Mouse (Mus musculus) embryonic facial prominence, embryonic 13.5 days (tissue): ENCODE results near the gene Wdr43. TPM values are rescaled to one million over a fixed set of nuclear protein-coding genes. Genes with fewer than 3 reads are reported as not detected.

ENCODE experiments used
- ATAC-seq: fragments of 200-750 bp; cut with Nextera tagmentation; 2 replicates; pipeline ENCODE4 v1.8.0; 2017; ENCODE audit warnings: low read depth; ENCODE audit not compliant: insufficient number of reproducible peaks, insufficient read depth, low FRiP score, low TSS enrichment
- H3K27ac ChIP-seq: fragments of 300-500 bp; sonication (generic); 2 replicates; pipeline ENCODE4 v1.5.1; 2015; ENCODE audit warnings: moderate library complexity, mild to moderate bottlenecking, inconsistent platforms
- H3K27me3 ChIP-seq: fragments of 300-500 bp; sonication (generic); 2 replicates; pipeline ENCODE4 v1.6.1; 2015; ENCODE audit warnings: mild to moderate bottlenecking, inconsistent platforms
- H3K36me3 ChIP-seq: fragments of 300-500 bp; sonication (generic); 2 replicates; pipeline ENCODE4 v1.6.1; 2015; ENCODE audit warnings: mild to moderate bottlenecking, inconsistent platforms
- H3K4me1 ChIP-seq: fragments of 300-500 bp; sonication (generic); 2 replicates; pipeline ENCODE4 v1.6.1; 2015; ENCODE audit warnings: inconsistent platforms
- H3K4me2 ChIP-seq: fragments of 300-500 bp; sonication (generic); 2 replicates; pipeline ENCODE4 v1.6.1; 2015; ENCODE audit warnings: moderate library complexity, mild to moderate bottlenecking, inconsistent platforms
- H3K4me3 ChIP-seq: fragments of 300-500 bp; sonication (generic); 2 replicates; pipeline ENCODE4 v1.5.1; 2015; ENCODE audit warnings: mild to moderate bottlenecking, inconsistent platforms
- H3K9ac ChIP-seq: fragments of 300-500 bp; sonication (generic); 2 replicates; pipeline ENCODE4 v1.6.1; 2015; ENCODE audit warnings: mild to moderate bottlenecking, inconsistent platforms
- H3K9me3 ChIP-seq: fragments of 300-500 bp; sonication (generic); 2 replicates; pipeline ENCODE4 v1.6.1; 2016; ENCODE audit warnings: inconsistent platforms
- WGBS: fragments of 180-500 bp; shearing (Covaris S2); methylation state at CpG from one replicate; pipeline ENCODE4 v1.1.7; 2015; ENCODE audit warnings: mixed read lengths; 5-methylcytosine and 5-hydroxymethylcytosine counted together
- polyA plus RNA-seq: library from polyadenylated mRNA; unstranded; fragments of >200 nt; fragmentation: Nextera tagmentation; extraction: Ambion mirVana; gene quantifications from 2 replicates; pipeline ENCODE4 v1.2.1, GENCODE M21; 2015

Wdr43 gene
- 77.3 and 77.4 TPM in 2 replicates for polyA plus RNA-seq

- Histone ChIP-seq H3K4me1 (peaks cover 20% of the 10 kb centered on the region), H3K36me3 (peaks cover 10% of the 10 kb centered on the region), H3K4me3 (peak within 1 kb of the TSS; percentile 99), H3K4me2 (peak within 1 kb of the TSS; percentile 78), H3K27ac (peak within 1 kb of the TSS; percentile 64), H3K9ac (peak within 1 kb of the TSS; percentile 95), H3K9me3 (no peaks in the 10 kb centered on the region), H3K27me3 (no peaks in the 10 kb centered on the region)
- peak; percentile 99 for ATAC-seq
- WGBS: 5% methylated on average over 40 of the region's 40 CpGs
Measured at GRCm38 (mm10) chr17:71615638-71616318, at the start of gene Wdr43. TSS of gene Wdr43 (plus strand) at chr17:71615895.

GRCm38 (mm10) chr17:71579176-71579705 is 36.5 kb upstream of the Wdr43 start:
- H3K9me3 ChIP-seq: no peaks in the 10 kb centered on the region
- no peaks in the 10 kb centered on the region for H3K4me1 ChIP-seq
- no peak for ATAC-seq
- WGBS: 71% methylated on average over 1 of the region's 1 CpGs
- H3K27me3 ChIP-seq: no peaks in the 10 kb centered on the region
- no peak overlapping the region for H3K9ac ChIP-seq
- H3K4me2 ChIP-seq: no peak overlapping the region
- no peaks in the 10 kb centered on the region for H3K36me3 ChIP-seq
- H3K4me3 ChIP-seq: no peak overlapping the region
- H3K27ac ChIP-seq: no peak overlapping the region

GRCm38 (mm10) chr17:71597881-71598658 is 17.6 kb upstream of the Wdr43 start:
- under 1% methylated on average over 48 of the region's 48 CpGs for WGBS
- H3K27ac ChIP-seq: no peak overlapping the region

GRCm38 (mm10) chr17:71598659-71599554 is 16.8 kb upstream of the Wdr43 start:
- peaks cover 3% of the 10 kb centered on the region; the same call in 1 of the 2 replicates for H3K27me3 ChIP-seq
- ATAC-seq: peak; percentile 96
- 5% methylated on average over 42 of the region's 42 CpGs for WGBS
- H3K4me2 ChIP-seq: peak overlapping the region; percentile 81
- H3K27ac ChIP-seq: no peak overlapping the region
- peak overlapping the region; percentile 76 for H3K9ac ChIP-seq
- H3K9me3 ChIP-seq: no peaks in the 10 kb centered on the region
- H3K36me3 ChIP-seq: no peaks in the 10 kb centered on the region
- H3K4me3 ChIP-seq: peak overlapping the region; percentile 74
- peaks cover 24% of the 10 kb centered on the region for H3K4me1 ChIP-seq

More at GRCm38 (mm10) chr17:71597881-71598658, 17.6 kb upstream of the Wdr43 start:
- H3K4me2 ChIP-seq: peak overlapping the region; percentile 81
- peak; percentile 53; the same call in 1 of the 2 replicates for ATAC-seq
- peak overlapping the region; percentile 74 for H3K4me3 ChIP-seq
- peaks cover 24% of the 10 kb centered on the region for H3K4me1 ChIP-seq
- H3K36me3 ChIP-seq: no peaks in the 10 kb centered on the region
- H3K27me3 ChIP-seq: no peaks in the 10 kb centered on the region; the same call in 1 of the 2 replicates
- H3K9me3 ChIP-seq: no peaks in the 10 kb centered on the region
- peak overlapping the region; percentile 76 for H3K9ac ChIP-seq

- H3K36me3 ChIP-seq: peaks cover 10% of the 10 kb centered on the region
- under 1% methylated on average over 70 of the region's 73 CpGs for WGBS
Measured at GRCm38 (mm10) chr17:71616319-71617032, 781 bp downstream of the Wdr43 start.

GRCm38 (mm10) chr17:71617033-71617362 is 1.3 kb downstream of the Wdr43 start:
- Histone ChIP-seq H3K4me2 (peak overlapping the region; percentile 78), H3K27ac (no peak overlapping the region), H3K4me1 (peaks cover 20% of the 10 kb centered on the region), H3K9me3 (no peaks in the 10 kb centered on the region), H3K27me3 (no peaks in the 10 kb centered on the region), H3K36me3 (peaks cover 10% of the 10 kb centered on the region), H3K9ac (peak overlapping the region; percentile 95), H3K4me3 (peak overlapping the region; percentile 99)
- under 1% methylated on average over 10 of the region's 10 CpGs for WGBS
- ATAC-seq: no peak

More at GRCm38 (mm10) chr17:71616319-71617032, 781 bp downstream of the Wdr43 start:
- Histone ChIP-seq H3K4me1 (peaks cover 20% of the 10 kb centered on the region), H3K4me3 (peak overlapping the region; percentile 99), H3K9ac (peak overlapping the region; percentile 95), H3K9me3 (no peaks in the 10 kb centered on the region), H3K27me3 (no peaks in the 10 kb centered on the region), H3K27ac (peak overlapping the region; percentile 64), H3K4me2 (peak overlapping the region; percentile 78)
- ATAC-seq: peak; percentile 66

GRCm38 (mm10) chr17:71617974-71618373 is 2.3 kb downstream of the Wdr43 start:
- H3K27ac ChIP-seq: no peak overlapping the region
- no peak for ATAC-seq
- WGBS: 74% methylated on average over 4 of the region's 4 CpGs
- peak overlapping the region; percentile 78 for H3K4me2 ChIP-seq
- H3K9me3 ChIP-seq: no peaks in the 10 kb centered on the region
- H3K36me3 ChIP-seq: peaks cover 10% of the 10 kb centered on the region
- no peaks in the 10 kb centered on the region for H3K27me3 ChIP-seq
- peaks cover 20% of the 10 kb centered on the region for H3K4me1 ChIP-seq
- H3K4me3 ChIP-seq: peak overlapping the region; percentile 99
- 0 out of 2 replicates have a peak overlapping the region, but pooled peaks have one; percentile 54 for H3K9ac ChIP-seq

GRCm38 (mm10) chr17:71631806-71632205 is 16.1 kb downstream of the Wdr43 start:
- no peak for ATAC-seq
- WGBS: 76% methylated on average over 10 of the region's 10 CpGs
- H3K27me3 ChIP-seq: no peaks in the 10 kb centered on the region
- H3K36me3 ChIP-seq: peaks cover 87% of the 10 kb centered on the region
- no peaks in the 10 kb centered on the region for H3K4me1 ChIP-seq
- no peak overlapping the region for H3K9ac ChIP-seq
- no peaks in the 10 kb centered on the region for H3K9me3 ChIP-seq
- H3K4me2 ChIP-seq: no peak overlapping the region
- H3K27ac ChIP-seq: no peak overlapping the region
- H3K4me3 ChIP-seq: no peak overlapping the region

- no peaks in the 10 kb centered on the region for H3K4me1 ChIP-seq
- no peaks in the 10 kb centered on the region for H3K9me3 ChIP-seq
- no peak overlapping the region for H3K9ac ChIP-seq
- H3K4me2 ChIP-seq: no peak overlapping the region
- no peak for ATAC-seq
- H3K27ac ChIP-seq: no peak overlapping the region
- no peaks in the 10 kb centered on the region for H3K27me3 ChIP-seq
- no peak overlapping the region for H3K4me3 ChIP-seq
- 84% methylated on average over 8 of the region's 8 CpGs for WGBS
- peaks cover 88% of the 10 kb centered on the region for H3K36me3 ChIP-seq
Measured at GRCm38 (mm10) chr17:71633350-71633749, 17.7 kb downstream of the Wdr43 start.

- H3K4me3 ChIP-seq: no peak overlapping the region
- H3K27ac ChIP-seq: no peak overlapping the region
- H3K27me3 ChIP-seq: no peaks in the 10 kb centered on the region
- no peak for ATAC-seq
- no peak overlapping the region for H3K9ac ChIP-seq
- H3K36me3 ChIP-seq: peaks cover 91% of the 10 kb centered on the region
- 91% methylated on average over 8 of the region's 8 CpGs for WGBS
- H3K9me3 ChIP-seq: no peaks in the 10 kb centered on the region
- no peak overlapping the region for H3K4me2 ChIP-seq
- H3K4me1 ChIP-seq: no peaks in the 10 kb centered on the region
Measured at GRCm38 (mm10) chr17:71636786-71637185, 21.1 kb downstream of the Wdr43 start.
